Mouse (Mus musculus): ENCODE measurements at regions not wholly inside any gene's neighbourhood (a gene's known extent, or its start where the extent isn't known, plus 50 kb on each side); places are given as distances from the start of the nearest gene placed in this dataset.

DNA sequence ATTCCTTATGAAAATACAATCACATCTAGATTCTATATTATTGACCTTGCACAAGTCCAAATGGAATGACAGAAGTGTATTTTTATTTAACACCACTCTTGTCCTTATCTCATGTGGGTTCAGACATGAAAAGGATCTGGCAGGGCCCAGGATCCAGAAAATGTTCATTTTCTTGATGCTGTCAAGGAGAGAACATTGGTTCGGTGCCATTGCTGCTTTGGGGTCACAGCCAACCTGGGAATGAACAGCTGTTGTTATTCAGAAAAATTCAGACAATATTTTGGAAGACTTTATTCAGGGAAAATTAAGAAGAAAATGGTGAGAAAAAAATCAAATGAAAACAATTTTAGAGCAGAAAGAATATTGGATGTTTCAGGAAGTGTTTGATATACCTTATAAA is 590.0 kb downstream of the Iqcm start:
- no peak for DNase-seq (ENCODE audit: extremely low spot score, low read depth, low spot score)

- no peak for DNase-seq (ENCODE audit: extremely low spot score, low read depth, low spot score)
These were observed 603.5 kb downstream of the Iqcm start for GRCm38 (mm10) chr8:76052003-76052402.

DNA sequence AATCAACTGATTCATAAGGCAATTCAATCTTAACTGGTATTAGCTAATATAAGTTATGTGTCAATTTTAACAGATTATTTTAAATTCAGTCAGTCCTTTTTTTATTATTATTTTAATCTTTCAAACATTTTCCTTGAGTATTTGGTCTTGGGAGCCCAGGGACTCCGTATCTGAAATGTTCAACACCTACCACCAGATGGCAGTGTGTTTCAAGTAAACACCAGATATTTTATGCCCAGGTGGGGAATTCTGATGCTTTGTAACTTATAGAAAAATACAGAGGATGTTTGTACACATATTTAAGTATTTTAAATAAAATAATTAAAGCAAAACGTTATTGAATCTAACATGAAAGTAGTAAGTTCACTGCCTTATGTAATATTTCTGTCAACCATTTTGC is 619.2 kb downstream of the Iqcm start:
- no peak for DNase-seq (ENCODE audit: extremely low spot score, low read depth, low spot score)

DNA sequence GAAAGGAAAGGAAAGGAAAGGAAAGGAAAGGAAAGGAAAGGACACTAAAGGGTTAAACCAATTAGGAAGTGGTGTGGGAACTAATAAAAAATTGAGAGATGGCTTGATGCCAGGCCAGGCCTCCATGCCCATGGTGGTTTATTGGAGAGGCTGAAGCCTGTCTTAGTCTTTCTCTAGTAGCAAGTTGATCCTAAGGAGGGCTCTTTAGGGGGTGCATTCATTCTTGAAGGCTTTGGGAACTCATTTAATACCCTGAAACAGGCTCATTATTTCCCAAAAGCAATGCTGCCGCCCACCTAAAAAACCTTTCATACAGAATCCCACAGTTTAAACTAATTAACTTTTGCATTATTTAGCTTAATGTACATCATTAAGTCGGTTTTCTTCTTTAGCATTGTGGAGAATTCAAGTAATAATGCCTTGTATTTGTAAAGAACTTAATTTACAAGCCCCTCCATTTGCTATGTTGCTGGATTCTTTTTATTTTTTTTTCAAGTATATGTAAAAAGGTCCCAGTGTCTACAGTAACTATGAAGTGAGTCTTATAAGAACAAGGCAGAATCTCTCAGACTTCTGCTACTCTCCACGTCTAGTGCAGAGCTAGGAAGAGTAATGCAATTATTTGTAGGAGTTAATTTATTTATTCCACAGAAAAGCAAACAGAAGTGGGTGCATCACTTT is 624.3 kb downstream of the Iqcm start:
- no peak for DNase-seq (ENCODE audit: extremely low spot score, low read depth, low spot score)

DNA sequence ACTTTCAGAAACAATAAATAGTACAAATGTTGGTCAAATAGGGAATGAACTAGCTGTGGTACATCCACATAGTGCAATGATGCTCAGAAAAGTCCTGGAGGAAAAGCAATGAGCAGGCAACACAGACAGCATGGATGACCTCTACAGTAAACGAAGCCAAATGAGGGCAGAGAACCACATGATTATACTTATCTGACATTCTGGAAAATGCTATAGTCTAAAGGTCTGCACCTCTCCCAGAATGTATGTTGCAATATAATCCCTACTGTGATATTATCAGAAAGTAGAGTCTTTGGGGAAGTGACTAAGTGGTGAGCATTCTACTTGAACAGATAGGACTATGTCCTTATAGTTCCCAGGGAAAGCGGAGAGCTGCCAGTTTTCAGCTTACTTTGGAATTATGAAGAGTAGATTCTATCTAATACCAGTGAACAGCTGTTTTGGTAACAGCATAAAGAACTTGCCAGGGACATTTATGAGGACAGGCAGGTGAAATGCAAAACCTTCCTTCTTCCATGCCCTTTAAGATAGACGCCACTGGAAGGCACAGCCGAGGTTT is 672.2 kb downstream of the Iqcm start:
- DNase-seq (ENCODE audit: extremely low spot score, low read depth, low spot score) = no peak

- DNase-seq (ENCODE audit: extremely low spot score, low read depth, low spot score) = no peak
These were observed 679.0 kb downstream of the Iqcm start for GRCm38 (mm10) chr8:76127486-76127885.

DNA sequence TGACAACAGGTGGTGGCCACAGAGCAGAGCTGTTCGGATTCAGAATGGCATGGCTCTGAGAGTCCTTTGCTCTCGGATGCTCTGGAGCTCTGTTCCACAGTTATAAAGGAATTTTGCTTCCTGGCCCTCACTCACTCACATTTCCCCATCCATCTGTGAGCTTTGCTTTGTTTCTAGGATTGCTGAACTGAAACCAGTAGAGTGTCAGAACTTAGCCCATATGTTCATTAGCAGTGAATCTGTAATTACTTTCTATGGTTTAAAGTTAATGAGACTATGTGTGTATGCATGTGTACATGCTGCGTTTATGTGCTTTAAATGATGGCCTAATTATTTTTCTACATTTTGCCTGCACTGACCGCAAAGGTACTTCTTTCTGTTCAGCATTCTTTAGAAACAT is 688.7 kb downstream of the Iqcm start:
- DNase-seq (ENCODE audit: extremely low spot score, low read depth, low spot score) = no peak

DNA sequence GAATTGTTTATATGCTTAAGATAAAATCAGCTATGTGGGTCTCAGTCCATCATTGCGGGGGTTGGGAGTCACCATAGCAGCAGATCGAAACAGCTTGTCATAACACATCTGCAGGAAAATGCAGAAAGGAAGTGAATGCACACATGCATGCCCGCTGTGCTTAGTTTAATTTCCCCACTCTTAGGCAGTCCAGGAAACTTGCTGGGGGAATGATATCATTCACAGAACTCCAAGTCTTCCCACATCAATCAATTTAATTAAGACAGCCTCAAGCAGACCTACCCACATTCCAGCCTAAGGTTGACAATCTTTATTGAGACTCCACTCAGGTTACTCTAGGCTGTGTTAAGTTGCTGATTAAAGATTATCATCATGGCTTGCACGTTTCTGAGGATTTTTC is 700.2 kb downstream of the Iqcm start:
- peak; percentile 12 for DNase-seq (ENCODE audit: extremely low spot score, low read depth, low spot score)

GRCm38 (mm10) chr8:76182520-76182919 is 716.7 kb upstream of the Nr3c2 start:
- DNase-seq (ENCODE audit: extremely low spot score, low read depth, low spot score) = no peak

DNA sequence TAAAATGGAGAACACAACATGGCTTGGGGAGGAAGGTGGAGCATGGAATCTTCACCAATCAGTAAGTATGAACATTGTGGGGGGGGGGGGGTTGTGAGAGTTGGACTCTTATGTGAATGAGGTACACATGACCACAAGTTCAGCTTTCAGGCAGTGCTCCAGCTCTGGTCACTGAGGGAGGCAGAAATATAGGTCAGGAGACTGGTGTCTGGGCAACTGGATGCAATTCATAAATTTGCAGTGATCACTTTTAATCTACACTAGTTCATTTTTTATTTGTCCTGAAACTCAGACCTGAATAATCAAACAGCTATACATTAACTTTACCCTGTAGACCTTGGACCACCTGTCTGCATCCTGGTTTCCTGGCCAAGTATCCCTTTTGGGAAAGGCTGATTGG is 715.4 kb upstream of the Nr3c2 start:
- DNase-seq (ENCODE audit: extremely low spot score, low read depth, low spot score) = no peak

DNA sequence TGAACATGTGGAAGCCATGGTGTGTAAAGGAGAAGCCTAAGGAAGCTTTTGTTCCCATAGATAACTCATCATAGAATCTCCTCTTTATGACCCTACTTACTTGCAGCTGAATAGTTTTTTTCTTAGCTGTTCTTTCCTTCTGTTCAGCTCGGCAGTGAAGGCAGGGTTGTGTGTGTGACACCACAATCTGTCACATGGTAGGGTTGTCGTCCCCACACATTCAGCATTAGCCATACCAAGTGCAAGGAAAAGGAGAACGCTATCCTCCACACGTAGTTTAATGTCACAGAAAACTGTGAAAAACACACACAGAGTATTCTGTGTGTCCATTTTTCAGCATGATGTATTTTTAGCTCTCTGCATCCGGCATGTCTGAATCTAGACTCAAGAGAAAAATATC is 711.9 kb upstream of the Nr3c2 start:
- DNase-seq (ENCODE audit: extremely low spot score, low read depth, low spot score) = no peak

DNA sequence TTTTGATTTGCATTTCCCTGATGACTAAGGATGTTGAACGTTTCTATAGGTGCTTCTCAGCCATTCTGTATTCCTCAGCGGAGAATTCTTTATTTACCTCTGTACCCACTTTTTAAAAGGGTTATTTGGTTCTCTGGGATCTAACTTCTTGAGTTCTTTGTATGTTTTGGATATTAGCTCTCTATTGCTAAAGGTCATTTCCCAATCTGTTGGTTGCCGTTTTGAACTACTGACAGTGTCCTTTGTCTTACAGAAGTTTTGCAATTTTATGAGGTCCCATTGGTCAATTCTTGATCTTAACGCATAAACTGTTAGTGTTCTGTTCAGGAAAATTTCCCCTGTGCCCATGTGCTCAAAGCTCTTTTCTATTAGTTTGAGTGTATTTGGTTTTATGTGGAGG is 687.4 kb upstream of the Nr3c2 start:
- no peak for DNase-seq (ENCODE audit: extremely low spot score, low read depth, low spot score)

DNA sequence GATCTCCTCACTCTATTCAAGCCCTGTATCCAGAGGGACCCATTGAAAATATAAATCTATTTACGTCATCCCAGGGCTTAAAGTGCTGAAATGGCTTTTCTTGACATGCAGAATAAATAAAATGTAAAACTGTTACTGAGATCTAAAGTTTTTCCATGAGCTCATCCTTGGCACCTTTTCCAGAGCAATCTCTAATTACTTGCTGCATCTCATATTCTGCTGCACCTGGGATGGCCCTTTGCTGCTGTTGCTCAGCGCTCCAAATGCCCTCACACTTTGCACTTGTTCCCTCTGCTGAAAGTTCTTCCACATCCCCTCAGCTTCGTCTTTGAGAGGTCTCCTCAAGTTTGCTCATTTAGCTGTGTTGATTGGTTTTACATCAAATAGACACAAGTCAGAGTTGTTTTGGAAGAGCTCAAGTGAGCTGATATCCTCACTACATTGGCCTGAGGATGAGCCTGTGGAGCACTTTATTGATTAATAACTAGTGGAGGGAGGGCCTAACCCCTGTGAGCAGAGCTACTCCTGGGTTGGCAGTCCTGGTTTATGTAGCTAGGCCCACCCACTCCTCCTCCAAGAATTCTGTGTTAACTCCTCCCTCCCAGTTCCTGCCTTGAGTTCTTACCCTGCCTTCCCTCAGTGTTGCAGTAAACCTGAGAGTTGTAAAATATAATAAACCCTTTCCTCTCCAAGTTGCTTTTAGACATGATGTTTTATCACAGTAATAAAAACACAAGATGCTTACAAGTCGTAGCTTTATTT is 681.2 kb upstream of the Nr3c2 start:
- DNase-seq (ENCODE audit: extremely low spot score, low read depth, low spot score) = no peak

GRCm38 (mm10) chr8:76230847-76231246 is 668.4 kb upstream of the Nr3c2 start:
- DNase-seq (ENCODE audit: extremely low spot score, low read depth, low spot score) = no peak

DNA sequence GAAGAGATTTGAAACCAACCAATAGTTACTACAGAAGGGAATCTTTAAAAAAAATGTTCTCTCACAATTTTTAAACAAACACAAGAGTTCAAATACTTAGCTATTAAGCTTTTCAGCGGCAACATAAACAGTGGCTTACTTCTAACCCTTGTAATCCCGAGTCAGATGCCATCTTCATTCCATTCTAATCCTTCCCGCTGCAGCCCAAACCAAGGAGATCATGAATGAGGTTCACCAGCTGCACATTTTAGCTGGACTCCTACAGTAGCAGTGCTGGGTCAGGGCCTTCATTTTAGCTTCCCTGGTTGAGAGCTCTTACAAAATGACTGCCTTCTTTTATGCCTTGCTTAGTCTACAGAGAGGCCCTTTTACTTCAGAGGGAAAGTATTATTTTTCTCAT is 650.0 kb upstream of the Nr3c2 start:
- no peak for DNase-seq (ENCODE audit: extremely low spot score, low read depth, low spot score)

GRCm38 (mm10) chr8:76252161-76253010 is 646.9 kb upstream of the Nr3c2 start:
- DNase-seq (ENCODE audit: extremely low spot score, low read depth, low spot score) = no peak
